Mouse (Mus musculus): ENCODE measurements at regions not wholly inside any gene's neighbourhood (a gene's known extent, or its start where the extent isn't known, plus 50 kb on each side); places are given as distances from the start of the nearest gene placed in this dataset.
A peak's percentile ranks its signal among the peaks of the same experiment; 100 is the strongest.

DNA sequence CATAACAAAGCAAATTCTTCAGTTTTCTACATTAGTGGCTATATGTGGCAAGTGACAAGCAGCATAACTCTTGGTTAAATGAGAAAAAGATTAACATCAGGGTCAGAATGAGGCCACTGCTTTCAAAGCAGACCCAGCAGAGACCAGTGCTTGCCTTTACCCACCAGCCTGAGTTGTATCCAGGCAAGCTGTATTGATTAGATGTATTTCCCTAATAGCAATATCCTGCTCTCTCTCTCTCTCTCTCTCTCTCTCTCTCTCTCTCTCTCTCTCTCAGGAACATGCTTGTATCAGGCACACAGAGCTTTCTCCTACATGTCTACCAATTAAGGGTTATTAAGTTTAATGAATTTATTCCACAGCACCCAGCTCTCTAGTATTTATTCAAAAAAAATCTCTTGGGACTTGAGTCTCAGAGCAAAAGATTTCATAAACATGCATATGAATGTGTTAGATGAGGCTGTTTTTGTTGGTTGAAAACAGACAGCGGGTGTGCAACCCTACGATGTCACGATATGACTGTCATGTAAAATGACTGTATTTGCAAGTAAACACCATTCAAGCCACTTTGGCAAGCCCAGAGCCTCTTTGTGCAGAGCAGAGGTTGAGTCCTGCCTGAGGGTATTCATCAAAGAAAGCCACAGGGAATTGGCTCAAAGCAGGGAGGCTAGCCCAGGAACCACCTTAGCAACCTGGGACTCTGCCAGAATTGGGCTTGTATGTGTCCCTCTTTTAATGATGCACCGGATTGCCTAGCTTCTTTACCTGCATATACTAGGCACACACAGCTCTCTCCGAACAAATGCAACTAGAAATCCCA lies 136.0 kb upstream of the Fndc3a start:
- no peaks in the 10 kb centered on the region for H3K27me3 ChIP-seq (ENCODE audit: insufficient read depth, low read length)
- DNase-seq (ENCODE audit: low spot score) (no peak), ATAC-seq (replicated peaks; ENCODE audit: low FRiP score, low read depth) (no peak)
- no peak overlapping the region for H3K27ac ChIP-seq
- H3K36me3 ChIP-seq (ENCODE audit: insufficient read depth, low read length) = no peaks in the 10 kb centered on the region
- no peak overlapping the region for H3K4me2 ChIP-seq (ENCODE audit: low read length)
- TF ChIP-seq CTCF (IDR thresholded peaks at IDR 0.05; ENCODE audit: low read depth) = no peak
- no peak overlapping the region for H3K4me3 ChIP-seq (replicated peaks; ENCODE audit: low read depth, low read length)
- 81% methylated on average over 5 of the region's 5 CpGs for WGBS
- no peak overlapping the region for H3K9ac ChIP-seq (ENCODE audit: low read depth, low read length)
- H3K4me1 ChIP-seq (replicated peaks; ENCODE audit: insufficient read depth, low read length) = no peaks in the 10 kb centered on the region
- H3K9me3 ChIP-seq (replicated peaks; ENCODE audit: low read length) = no peaks in the 10 kb centered on the region

DNA sequence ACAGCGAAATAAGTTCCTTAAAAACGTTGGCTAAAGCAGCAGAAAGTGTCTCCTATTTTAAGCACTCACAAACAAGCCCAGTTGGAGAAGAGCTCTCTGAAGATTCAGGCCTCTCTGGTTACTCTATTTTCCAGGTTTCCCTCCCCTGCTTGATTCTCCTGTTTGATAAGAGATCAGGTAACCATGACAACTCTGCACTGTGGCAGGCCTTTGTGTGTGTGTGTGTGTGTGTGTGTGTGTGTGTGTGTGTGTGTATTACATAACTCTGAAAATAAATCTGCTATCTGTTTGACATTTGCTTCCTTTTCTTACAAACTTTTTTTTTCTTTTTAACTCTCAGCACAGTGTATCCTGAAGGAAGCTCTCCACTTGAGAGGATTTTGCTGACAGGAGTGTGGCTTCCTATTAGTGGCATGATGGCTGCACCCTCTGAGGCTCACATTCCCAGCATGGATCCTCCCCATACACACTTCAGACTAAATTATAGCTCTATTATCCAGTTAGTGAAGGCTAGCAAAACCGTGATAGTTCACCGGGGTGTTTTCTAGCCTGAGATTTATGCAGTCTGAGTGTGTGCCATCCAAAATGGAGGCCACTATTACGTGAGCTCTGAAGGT lies 135.1 kb upstream of the Fndc3a start:
- H3K36me3 ChIP-seq (ENCODE audit: insufficient read depth, low read length) = no peaks in the 10 kb centered on the region
- 37% methylated on average over 5 of the region's 5 CpGs for WGBS
- ATAC-seq (replicated peaks; ENCODE audit: low FRiP score, low read depth) (no peak; the same call in 1 of the 2 replicates), DNase-seq (ENCODE audit: low spot score) (no peak)
- no peak overlapping the region for H3K27ac ChIP-seq
- no peak overlapping the region for H3K4me3 ChIP-seq (replicated peaks; ENCODE audit: low read depth, low read length)
- no peak for TF ChIP-seq CTCF (IDR thresholded peaks at IDR 0.05; ENCODE audit: low read depth)
- H3K4me1 ChIP-seq (replicated peaks; ENCODE audit: insufficient read depth, low read length) = no peaks in the 10 kb centered on the region
- H3K9ac ChIP-seq (ENCODE audit: low read depth, low read length) = no peak overlapping the region
- H3K9me3 ChIP-seq (replicated peaks; ENCODE audit: low read length) = no peaks in the 10 kb centered on the region
- H3K27me3 ChIP-seq (ENCODE audit: insufficient read depth, low read length) = no peaks in the 10 kb centered on the region
- no peak overlapping the region for H3K4me2 ChIP-seq (ENCODE audit: low read length)

DNA sequence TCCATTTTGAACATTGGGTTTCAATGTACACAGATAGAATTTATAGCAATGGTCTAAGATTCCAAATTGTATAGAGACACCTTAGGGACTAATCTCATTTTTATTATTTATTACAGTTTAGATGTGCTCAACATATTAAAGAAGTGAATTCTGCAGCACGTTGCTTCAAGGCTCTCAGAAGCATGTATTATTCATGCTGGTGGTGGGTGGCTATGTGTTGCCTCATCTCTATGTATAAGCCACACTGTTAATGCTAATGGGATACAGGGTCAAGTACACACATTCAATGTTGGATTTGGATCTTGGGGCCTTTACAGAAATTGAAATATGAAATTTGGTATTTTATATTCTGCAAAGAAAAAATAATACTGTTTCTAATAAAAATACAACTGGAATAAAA lies 131.9 kb upstream of the Fndc3a start:
- no peak for ATAC-seq (replicated peaks; ENCODE audit: low FRiP score, low read depth)

DNA sequence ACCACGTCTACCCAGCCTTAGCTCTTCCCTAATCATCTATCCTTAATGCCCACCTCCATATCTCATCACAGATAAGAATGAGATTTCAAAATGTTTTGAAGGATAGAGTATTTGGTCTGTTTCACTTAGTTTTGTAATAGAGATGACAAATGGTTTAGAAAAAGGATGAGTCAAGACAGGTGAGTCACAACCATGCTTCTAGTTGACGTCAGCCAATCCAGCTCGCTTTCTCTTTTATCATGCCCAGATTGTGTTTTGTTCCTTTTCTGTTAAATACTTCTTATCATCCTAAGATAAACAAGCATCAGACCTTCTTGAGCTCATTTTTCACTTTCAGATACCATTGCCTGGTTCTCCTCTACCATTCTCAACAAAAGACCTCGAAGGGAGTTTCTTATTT lies 125.4 kb upstream of the Fndc3a start:
- WGBS = 86% methylated on average over 4 of the region's 4 CpGs
- H3K9ac ChIP-seq (ENCODE audit: low read depth, low read length) = no peak overlapping the region
- no peak overlapping the region for H3K4me2 ChIP-seq (ENCODE audit: low read length)

More for the DNA sequence above, 131.9 kb upstream of the Fndc3a start:
- H3K27me3 ChIP-seq (ENCODE audit: insufficient read depth, low read length) = no peaks in the 10 kb centered on the region
- no peak overlapping the region for H3K4me2 ChIP-seq (ENCODE audit: low read length)
- H3K4me3 ChIP-seq (replicated peaks; ENCODE audit: low read depth, low read length) = no peak overlapping the region
- no peaks in the 10 kb centered on the region for H3K36me3 ChIP-seq (ENCODE audit: insufficient read depth, low read length)
- no peak overlapping the region for H3K9ac ChIP-seq (ENCODE audit: low read depth, low read length)
- no peak for TF ChIP-seq CTCF (IDR thresholded peaks at IDR 0.05; ENCODE audit: low read depth)
- no peaks in the 10 kb centered on the region for H3K9me3 ChIP-seq (replicated peaks; ENCODE audit: low read length)
- WGBS = 78% methylated on average over 1 of the region's 1 CpGs
- no peak overlapping the region for H3K27ac ChIP-seq
- DNase-seq (ENCODE audit: low spot score) = no peak
- H3K4me1 ChIP-seq (replicated peaks; ENCODE audit: insufficient read depth, low read length) = no peaks in the 10 kb centered on the region

DNA sequence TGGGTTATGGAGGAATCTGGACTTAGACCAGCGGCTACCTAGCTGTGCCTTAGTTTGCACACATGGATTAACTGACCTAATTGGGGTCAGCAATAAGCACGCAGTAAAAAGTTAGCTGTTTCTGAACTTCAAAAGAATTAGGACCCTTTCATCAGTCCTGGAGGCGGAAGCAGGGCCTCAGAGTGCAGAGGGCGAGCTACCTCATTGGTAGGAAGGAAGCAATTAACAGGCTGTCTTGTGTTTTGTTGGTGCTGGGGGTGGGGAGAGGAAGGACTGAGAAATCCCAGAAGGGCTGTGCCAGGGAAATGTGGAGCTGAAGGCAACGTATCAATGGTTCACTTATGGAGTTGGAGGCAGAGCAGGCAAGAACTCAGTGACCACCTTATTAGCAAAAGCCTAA lies 119.5 kb upstream of the Fndc3a start:
- DNase-seq (ENCODE audit: low spot score) (peak; percentile 41), ATAC-seq (replicated peaks; ENCODE audit: low FRiP score, low read depth) (no peak; the same call in 1 of the 2 replicates)
- Histone ChIP-seq H3K4me2 (ENCODE audit: low read length) (no peak overlapping the region), H3K4me3 (replicated peaks; ENCODE audit: low read depth, low read length) (no peak overlapping the region), H3K27ac (no peak overlapping the region), H3K9me3 (replicated peaks; ENCODE audit: low read length) (no peaks in the 10 kb centered on the region; the same call in 1 of the 2 replicates), H3K4me1 (replicated peaks; ENCODE audit: insufficient read depth, low read length) (0 out of 2 replicates have a peak, but pooled peaks cover 5% of the 10 kb centered on the region), H3K9ac (ENCODE audit: low read depth, low read length) (no peak overlapping the region), H3K36me3 (ENCODE audit: insufficient read depth, low read length) (no peaks in the 10 kb centered on the region), H3K27me3 (ENCODE audit: insufficient read depth, low read length) (no peaks in the 10 kb centered on the region)
- TF ChIP-seq CTCF (IDR thresholded peaks at IDR 0.05; ENCODE audit: low read depth) = no peak
- 16% methylated on average over 5 of the region's 5 CpGs for WGBS

More for the DNA sequence above, 125.4 kb upstream of the Fndc3a start:
- Histone ChIP-seq H3K4me1 (replicated peaks; ENCODE audit: insufficient read depth, low read length) (no peaks in the 10 kb centered on the region), H3K9me3 (replicated peaks; ENCODE audit: low read length) (no peaks in the 10 kb centered on the region; the same call in 1 of the 2 replicates), H3K27me3 (ENCODE audit: insufficient read depth, low read length) (no peaks in the 10 kb centered on the region), H3K27ac (no peak overlapping the region), H3K36me3 (ENCODE audit: insufficient read depth, low read length) (no peaks in the 10 kb centered on the region), H3K4me3 (replicated peaks; ENCODE audit: low read depth, low read length) (no peak overlapping the region)
- no peak for TF ChIP-seq CTCF (IDR thresholded peaks at IDR 0.05; ENCODE audit: low read depth)
- ATAC-seq (replicated peaks; ENCODE audit: low FRiP score, low read depth) (no peak), DNase-seq (ENCODE audit: low spot score) (no peak)

DNA sequence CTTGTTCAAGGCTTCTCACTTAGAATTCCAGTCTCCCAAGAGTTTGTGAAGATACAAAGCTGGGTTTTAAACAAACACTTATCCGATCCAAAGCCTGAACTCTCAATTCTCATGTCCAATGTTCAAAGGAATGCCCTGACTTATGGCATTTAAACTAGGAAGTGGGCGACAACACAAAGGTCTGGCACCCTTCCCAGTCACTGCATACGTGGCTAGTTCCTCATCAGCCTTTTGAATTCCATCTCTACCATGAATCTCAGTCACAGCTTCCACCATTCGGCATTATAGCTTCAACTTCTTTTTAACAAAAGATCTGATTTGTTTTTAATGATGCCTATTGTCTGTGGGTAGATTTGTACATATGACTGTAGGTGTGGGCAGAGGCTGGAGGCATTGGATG lies 115.7 kb upstream of the Fndc3a start:
- Histone ChIP-seq H3K9ac (ENCODE audit: low read depth, low read length) (no peak overlapping the region), H3K4me1 (replicated peaks; ENCODE audit: insufficient read depth, low read length) (0 out of 2 replicates have a peak, but pooled peaks cover 5% of the 10 kb centered on the region), H3K27ac (no peak overlapping the region), H3K36me3 (ENCODE audit: insufficient read depth, low read length) (no peaks in the 10 kb centered on the region), H3K4me3 (replicated peaks; ENCODE audit: low read depth, low read length) (no peak overlapping the region), H3K9me3 (replicated peaks; ENCODE audit: low read length) (no peaks in the 10 kb centered on the region), H3K27me3 (ENCODE audit: insufficient read depth, low read length) (no peaks in the 10 kb centered on the region), H3K4me2 (ENCODE audit: low read length) (no peak overlapping the region)
- DNase-seq (ENCODE audit: low spot score) (peak; percentile 22), ATAC-seq (replicated peaks; ENCODE audit: low FRiP score, low read depth) (no peak)
- WGBS = 52% methylated on average over 4 of the region's 4 CpGs
- TF ChIP-seq CTCF (IDR thresholded peaks at IDR 0.05; ENCODE audit: low read depth) = no peak
